Mouse (Mus musculus) heart, adult 2 months (tissue): Measurements from ENCODE around the gene Aqp12.
"Not testable (repeated sequence)": the region's sequence is repeated elsewhere in the genome, so short reads cannot be mapped to it uniquely, and the experiment has no call there.

Experiments
- CTCF ChIP-seq: fragments of 200-600 bp; IDR thresholded peaks from 2 replicates; pipeline ENCODE4 v1.8.1; 2022; ENCODE audit warnings: antibody characterized with exemption, mild to moderate bottlenecking, moderate library complexity
- POLR2A ChIP-seq: fragments of 200-500 bp; IDR thresholded peaks from 2 replicates; pipeline ENCODE4 v1.6.1; 2011; ENCODE audit warnings: mild to moderate bottlenecking, low read depth, low read length, control low read depth; ENCODE audit not compliant: insufficient read depth

DNA sequence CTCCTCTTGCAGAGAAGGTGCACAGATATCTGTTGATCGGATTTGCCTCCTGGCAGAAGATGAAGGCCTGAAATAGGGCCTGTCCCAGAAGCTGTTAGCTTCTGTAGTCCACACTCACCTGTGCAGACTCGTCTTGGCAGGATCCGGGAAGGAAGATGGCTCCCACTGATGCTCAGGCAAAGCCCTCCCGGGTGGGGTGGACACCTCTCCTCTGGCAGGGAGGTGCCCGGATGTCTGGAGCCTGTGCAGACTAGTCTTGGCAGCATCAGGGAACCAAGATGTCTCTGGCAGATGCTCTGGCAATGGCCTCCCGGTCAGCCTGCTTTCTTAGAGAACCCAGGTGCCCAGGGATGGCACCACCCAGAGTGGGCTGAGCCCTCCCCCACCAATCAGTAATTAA is 35.3 kb upstream of the Aqp12 start:
- TF ChIP-seq CTCF, POLR2A: not testable (repeated sequence)
